Mouse (Mus musculus) spleen, adult 2 months (tissue): ENCODE measurements around the gene Ngfr.

Source experiments
- CTCF ChIP-seq: fragments of 200-500 bp; IDR thresholded peaks from 2 replicates; pipeline ENCODE4 v1.5.1; 2011; ENCODE audit warnings: mild to moderate bottlenecking, inconsistent platforms; ENCODE audit not compliant: insufficient read depth, insufficient read length, insufficient replicate concordance; ENCODE audit errors: extremely low read depth
- POLR2A ChIP-seq: fragments of 200-500 bp; IDR thresholded peaks from 2 replicates; pipeline ENCODE4 v1.6.1; 2011; ENCODE audit warnings: low read depth, low read length, inconsistent platforms

- TF ChIP-seq CTCF: no peak
- TF ChIP-seq POLR2A: no peak
Observed at GRCm38 (mm10) chr11:95574786-95575334, 12.7 kb downstream of the Ngfr start.
